Mouse (Mus musculus) liver (tissue): ENCODE data around the gene Arl5c.

Source experiments
- DNase-seq: peaks from one replicate; pipeline ENCODE4 v3.0.0-alpha.2; 2020; ENCODE audit warnings: mixed read lengths

Gene Arl5c

GRCm38 (mm10) chr11:98018858-98019641 lies 23.1 kb upstream of the Arl5c start:
- peak; percentile 54 for DNase-seq

GRCm38 (mm10) chr11:98018222-98018621 lies 22.2 kb upstream of the Arl5c start:
- DNase-seq, result no peak

- no peak for DNase-seq
These were observed 20.8 kb upstream of the Arl5c start for GRCm38 (mm10) chr11:98016824-98017223.

GRCm38 (mm10) chr11:98016177-98016576 lies 20.2 kb upstream of the Arl5c start:
- no peak for DNase-seq

GRCm38 (mm10) chr11:98012831-98013230 lies 16.9 kb upstream of the Arl5c start:
- no peak for DNase-seq

- no peak for DNase-seq
These were observed 15.7 kb upstream of the Arl5c start for GRCm38 (mm10) chr11:98011716-98012115.

- DNase-seq, result no peak
These were observed 12.1 kb upstream of the Arl5c start for GRCm38 (mm10) chr11:98008087-98008486.

- no peak for DNase-seq
These were observed 9.7 kb upstream of the Arl5c start for GRCm38 (mm10) chr11:98005686-98006085.

- DNase-seq, result peak; percentile 56
These were observed 9.1 kb upstream of the Arl5c start for GRCm38 (mm10) chr11:98005076-98005475.

GRCm38 (mm10) chr11:98004161-98004560 lies 8.2 kb upstream of the Arl5c start:
- DNase-seq, result no peak

GRCm38 (mm10) chr11:98003171-98003671 lies 7.2 kb upstream of the Arl5c start:
- DNase-seq, result no peak

GRCm38 (mm10) chr11:98002627-98003026 lies 6.6 kb upstream of the Arl5c start:
- DNase-seq, result peak; percentile 80

GRCm38 (mm10) chr11:98001986-98002385 lies 6.0 kb upstream of the Arl5c start:
- DNase-seq, result no peak

GRCm38 (mm10) chr11:98001351-98001824 lies 5.4 kb upstream of the Arl5c start:
- no peak for DNase-seq

GRCm38 (mm10) chr11:98000378-98001140 lies 4.6 kb upstream of the Arl5c start:
- DNase-seq, result no peak

GRCm38 (mm10) chr11:97999748-98000147 lies 3.8 kb upstream of the Arl5c start:
- no peak for DNase-seq

GRCm38 (mm10) chr11:97998898-97999608 lies 3.1 kb upstream of the Arl5c start:
- DNase-seq, result no peak

- DNase-seq, result no peak
These were observed 2.3 kb upstream of the Arl5c start for GRCm38 (mm10) chr11:97998074-97998793.

GRCm38 (mm10) chr11:97997387-97997960 lies 1.5 kb upstream of the Arl5c start:
- DNase-seq, result no peak

- DNase-seq, result no peak
These were observed 710 bp upstream of the Arl5c start for GRCm38 (mm10) chr11:97996691-97997090.

- DNase-seq, result peak; percentile 84
These were observed 1.4 kb downstream of the Arl5c start for GRCm38 (mm10) chr11:97994539-97995100.
